Mouse (Mus musculus) heart, adult 2 months (tissue): Measurements from ENCODE around the gene Lin52.

ENCODE experiments used
- CTCF ChIP-seq: fragments of 200-600 bp; IDR thresholded peaks from 2 replicates; pipeline ENCODE4 v1.8.1; 2022; ENCODE audit warnings: antibody characterized with exemption, mild to moderate bottlenecking, moderate library complexity
- EP300 ChIP-seq: fragments of 200-500 bp; IDR thresholded peaks from 2 replicates; pipeline ENCODE4 v1.6.1; 2011; ENCODE audit warnings: low read depth, low read length, control low read depth; ENCODE audit not compliant: insufficient read depth

DNA sequence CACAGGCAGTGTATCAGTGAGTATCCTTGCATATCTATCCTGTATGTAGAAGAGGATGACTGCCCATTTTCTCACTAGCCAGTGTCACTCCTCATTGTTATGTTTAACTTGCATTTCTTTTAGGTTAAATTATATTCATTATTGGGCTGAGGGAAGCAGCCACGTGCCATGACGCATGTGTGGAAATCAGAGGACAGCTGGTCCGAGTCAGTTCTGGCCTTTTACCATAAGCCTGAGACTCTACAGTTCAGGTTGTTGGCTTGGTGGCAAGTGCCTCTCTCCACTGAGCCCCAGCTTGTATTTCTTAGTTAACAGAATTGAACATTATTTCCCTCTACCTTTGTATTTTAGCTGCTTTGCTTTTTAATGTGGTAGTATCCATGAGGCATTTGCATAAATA lies 5.7 kb downstream of the Lin52 start:
- TF ChIP-seq CTCF (no peak), EP300 (no peak)
